Mouse (Mus musculus) heart, embryonic 15.5 days (tissue): ENCODE measurements at regions not wholly inside any gene's neighbourhood (a gene's known extent, or its start where the extent isn't known, plus 50 kb on each side); places are given as distances from the start of the nearest gene placed in this dataset.
A peak's percentile ranks its signal among the peaks of the same experiment; 100 is the strongest.

Source experiments
- ATAC-seq: fragments of 200-750 bp; cut with Nextera tagmentation; replicated peaks from 2 replicates; pipeline ENCODE4 v1.8.0; 2017; ENCODE audit warnings: low read depth, moderate TSS enrichment; ENCODE audit not compliant: insufficient number of reproducible peaks, insufficient read depth, low FRiP score
- H3K27ac ChIP-seq: fragments of 300-500 bp; sonication (generic); 2 replicates; pipeline ENCODE4 v1.5.1; 2015; ENCODE audit warnings: mild to moderate bottlenecking, inconsistent platforms
- H3K27me3 ChIP-seq: fragments of 300-500 bp; sonication (generic); 2 replicates; pipeline ENCODE4 v1.6.1; 2015; ENCODE audit warnings: inconsistent platforms
- H3K36me3 ChIP-seq: fragments of 300-500 bp; sonication (generic); 2 replicates; pipeline ENCODE4 v1.6.1; 2015; ENCODE audit warnings: mild to moderate bottlenecking, inconsistent platforms
- H3K4me1 ChIP-seq: fragments of 300-500 bp; sonication (generic); replicated peaks from 2 replicates; pipeline ENCODE4 v1.6.1; 2015; ENCODE audit warnings: inconsistent platforms
- H3K4me2 ChIP-seq: fragments of 300-500 bp; sonication (generic); 2 replicates; pipeline ENCODE4 v1.6.1; 2015; ENCODE audit warnings: inconsistent platforms, mild to moderate bottlenecking, moderate library complexity
- H3K4me3 ChIP-seq: fragments of 300-500 bp; sonication (generic); 2 replicates; pipeline ENCODE4 v1.5.1; 2015; ENCODE audit warnings: mild to moderate bottlenecking, inconsistent platforms
- H3K9ac ChIP-seq: fragments of 300-500 bp; sonication (generic); 2 replicates; pipeline ENCODE4 v1.6.1; 2015; ENCODE audit warnings: mild to moderate bottlenecking, inconsistent platforms
- H3K9me3 ChIP-seq: fragments of 300-500 bp; sonication (generic); replicated peaks from 2 replicates; pipeline ENCODE4 v1.6.1; 2016; ENCODE audit warnings: inconsistent platforms
- WGBS: fragments of 180-500 bp; shearing (Covaris S2); methylation state at CpG from one replicate; pipeline ENCODE4 v1.1.7; 2015; ENCODE audit warnings: mixed read lengths; 5-methylcytosine and 5-hydroxymethylcytosine counted together

DNA sequence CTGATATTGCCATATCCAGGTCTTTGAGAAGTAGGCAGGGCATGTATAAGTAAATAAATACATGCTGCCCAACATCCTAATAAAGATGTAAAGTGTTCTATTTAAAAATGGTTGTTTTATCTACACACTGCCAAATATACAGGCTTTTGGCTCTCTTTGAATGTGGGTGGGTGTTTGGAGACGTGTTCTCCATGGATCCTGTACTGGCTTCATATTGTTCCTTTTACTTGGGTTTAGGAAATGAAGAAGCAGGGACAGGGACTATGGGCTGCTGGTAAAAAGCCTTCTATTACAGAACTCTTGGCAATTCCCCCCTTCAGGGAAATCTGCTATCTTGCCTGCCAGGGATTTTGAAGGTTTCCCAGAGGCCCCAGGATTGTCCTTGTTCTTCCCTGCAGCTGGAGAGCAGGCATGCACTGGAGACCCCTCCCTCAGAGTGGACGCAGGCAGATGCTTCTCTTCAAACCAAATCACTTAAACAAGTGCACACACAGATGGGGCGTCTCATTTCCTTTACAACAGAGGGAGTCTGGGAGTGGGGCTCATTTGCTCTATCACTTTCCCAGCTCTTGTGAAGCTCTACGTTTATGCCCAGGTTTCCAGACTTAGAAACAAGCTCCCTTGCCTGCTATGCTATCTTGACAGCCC, 502.6 kb upstream of the Nrp1 start:
- no peaks in the 10 kb centered on the region for H3K36me3 ChIP-seq
- peak overlapping the region; percentile 47 for H3K27ac ChIP-seq
- no peak overlapping the region for H3K4me2 ChIP-seq
- peaks cover 16% of the 10 kb centered on the region for H3K4me1 ChIP-seq
- no peaks in the 10 kb centered on the region for H3K9me3 ChIP-seq
- H3K27me3 ChIP-seq = no peaks in the 10 kb centered on the region
- H3K4me3 ChIP-seq = no peak overlapping the region
- no peak for ATAC-seq
- no peak overlapping the region for H3K9ac ChIP-seq
- 26% methylated on average over 4 of the region's 4 CpGs for WGBS

DNA sequence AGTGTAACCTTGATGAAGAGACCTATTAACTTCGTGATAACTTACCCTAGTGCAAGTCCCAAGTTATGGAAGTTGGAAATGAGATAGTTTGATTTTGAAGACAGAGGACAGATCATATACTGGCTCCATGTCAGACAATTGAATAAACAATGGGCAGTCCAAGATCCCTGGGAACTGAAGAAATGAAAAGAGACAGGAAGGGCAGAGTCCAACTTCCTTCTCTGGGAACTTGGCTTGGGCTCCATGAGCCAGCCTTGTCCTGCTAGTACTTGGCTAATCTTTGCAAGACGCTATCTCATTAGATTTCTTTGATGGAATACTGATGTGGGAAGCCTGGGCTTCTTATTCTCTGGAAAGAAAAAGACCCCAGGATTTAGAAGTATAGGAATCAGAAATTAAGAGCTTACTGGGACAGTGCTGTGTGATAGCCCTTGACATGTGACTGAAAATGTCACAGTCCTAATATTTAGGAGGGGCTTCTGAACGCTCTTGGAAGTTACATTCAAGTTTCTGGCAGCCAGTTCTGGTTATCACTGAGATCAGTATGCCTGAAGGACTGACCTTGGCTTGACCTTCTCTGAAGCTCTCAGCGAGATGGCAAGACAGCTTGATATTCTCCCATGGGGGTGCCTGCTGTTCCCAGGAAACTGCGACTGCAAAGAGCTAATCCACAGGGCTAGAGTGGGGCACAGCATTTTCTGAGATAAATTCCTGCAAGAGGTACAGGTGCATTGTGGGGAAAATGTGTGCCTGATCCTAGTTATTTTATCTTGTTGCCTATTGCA, 501.9 kb upstream of the Nrp1 start:
- ATAC-seq = no peak
- Histone ChIP-seq H3K27ac (peak overlapping the region; percentile 47; the same call in 1 of the 2 replicates), H3K4me1 (peaks cover 16% of the 10 kb centered on the region), H3K27me3 (no peaks in the 10 kb centered on the region), H3K4me3 (no peak overlapping the region), H3K36me3 (no peaks in the 10 kb centered on the region), H3K4me2 (no peak overlapping the region), H3K9me3 (no peaks in the 10 kb centered on the region), H3K9ac (no peak overlapping the region)
- WGBS = 26% methylated on average over 5 of the region's 5 CpGs

DNA sequence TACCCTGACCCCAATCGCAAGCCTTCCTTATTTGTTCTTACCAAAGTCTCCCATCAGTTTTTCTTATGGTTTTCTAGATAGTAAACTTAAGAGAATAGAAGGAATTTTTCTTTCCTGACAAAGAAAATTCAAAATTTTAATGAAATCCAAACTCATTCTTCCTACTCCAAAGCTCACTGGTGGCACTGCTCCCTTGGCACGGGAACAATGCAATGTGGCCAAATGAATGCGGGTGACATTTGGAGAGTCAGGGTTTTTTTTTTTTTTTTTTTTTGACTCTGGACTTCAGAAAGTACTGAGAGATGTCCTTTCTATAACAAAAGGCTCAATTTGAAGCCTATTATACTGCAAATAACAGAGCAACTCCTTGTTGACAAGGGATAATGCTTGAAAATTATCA, 499.4 kb upstream of the Nrp1 start:
- ATAC-seq = no peak
- H3K4me3 ChIP-seq = no peak overlapping the region
- no peaks in the 10 kb centered on the region for H3K27me3 ChIP-seq
- no peak overlapping the region for H3K27ac ChIP-seq
- H3K36me3 ChIP-seq = no peaks in the 10 kb centered on the region
- no peak overlapping the region for H3K4me2 ChIP-seq
- H3K4me1 ChIP-seq = peaks cover 16% of the 10 kb centered on the region
- WGBS = 83% methylated on average over 3 of the region's 3 CpGs
- H3K9me3 ChIP-seq = no peaks in the 10 kb centered on the region
- no peak overlapping the region for H3K9ac ChIP-seq

DNA sequence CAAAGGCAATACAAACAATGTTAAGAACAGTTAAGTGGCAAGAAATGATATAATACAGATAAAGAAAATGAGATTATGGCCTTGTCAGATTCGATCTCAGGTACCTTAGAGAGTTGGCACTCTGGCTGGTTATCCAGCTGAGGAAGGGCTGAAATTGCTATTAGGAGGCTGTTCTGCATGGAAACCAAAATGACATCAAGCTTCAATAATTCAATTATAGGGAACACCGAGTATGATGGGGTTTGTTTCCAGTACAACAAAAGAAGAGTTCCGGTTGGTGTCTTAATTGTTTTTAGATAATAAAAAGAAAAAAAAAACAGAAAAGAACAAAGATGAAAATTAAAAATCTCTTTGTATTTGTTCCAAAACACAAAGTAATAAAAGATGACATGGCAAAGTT, 498.0 kb upstream of the Nrp1 start:
- Histone ChIP-seq H3K4me2 (no peak overlapping the region), H3K9ac (no peak overlapping the region), H3K9me3 (no peaks in the 10 kb centered on the region), H3K4me3 (no peak overlapping the region), H3K27me3 (no peaks in the 10 kb centered on the region), H3K36me3 (no peaks in the 10 kb centered on the region), H3K27ac (no peak overlapping the region), H3K4me1 (peaks cover 16% of the 10 kb centered on the region)
- ATAC-seq = no peak
- WGBS = 76% methylated on average over 3 of the region's 3 CpGs

DNA sequence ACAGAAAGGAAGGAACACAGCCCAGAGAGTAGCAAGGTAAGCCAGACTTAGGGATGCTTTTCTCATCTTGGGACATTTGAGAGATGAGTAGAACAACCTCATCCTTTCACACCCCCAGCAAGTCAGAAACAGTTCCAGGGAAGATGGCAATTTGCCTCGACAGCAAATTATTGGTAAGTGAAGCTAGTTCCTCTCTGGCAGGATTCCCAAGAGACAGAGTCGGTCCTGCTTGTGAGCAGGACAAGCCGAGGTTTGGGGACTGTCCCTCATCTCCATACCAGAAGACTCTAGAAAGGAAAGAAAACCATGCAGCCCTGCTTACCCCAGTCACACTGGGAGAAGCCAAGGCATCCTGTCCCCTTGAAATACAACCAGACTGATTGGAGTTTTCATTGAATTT, 497.5 kb upstream of the Nrp1 start:
- no peaks in the 10 kb centered on the region for H3K36me3 ChIP-seq
- no peaks in the 10 kb centered on the region for H3K27me3 ChIP-seq
- no peaks in the 10 kb centered on the region for H3K9me3 ChIP-seq
- no peak for ATAC-seq
- H3K27ac ChIP-seq = no peak overlapping the region
- no peak overlapping the region for H3K9ac ChIP-seq
- H3K4me1 ChIP-seq = peaks cover 10% of the 10 kb centered on the region
- no peak overlapping the region for H3K4me2 ChIP-seq
- 32% methylated on average over 3 of the region's 3 CpGs for WGBS
- no peak overlapping the region for H3K4me3 ChIP-seq

- Histone ChIP-seq H3K4me2 (no peak overlapping the region), H3K4me1 (peaks cover 4% of the 10 kb centered on the region; the same call in 1 of the 2 replicates), H3K36me3 (no peaks in the 10 kb centered on the region), H3K27ac (no peak overlapping the region), H3K27me3 (no peaks in the 10 kb centered on the region), H3K9me3 (no peaks in the 10 kb centered on the region), H3K4me3 (no peak overlapping the region), H3K9ac (no peak overlapping the region)
- 84% methylated on average over 1 of the region's 1 CpGs for WGBS
- ATAC-seq = no peak
These were observed 473.8 kb upstream of the Nrp1 start for GRCm38 (mm10) chr8:127884641-127885040.

DNA sequence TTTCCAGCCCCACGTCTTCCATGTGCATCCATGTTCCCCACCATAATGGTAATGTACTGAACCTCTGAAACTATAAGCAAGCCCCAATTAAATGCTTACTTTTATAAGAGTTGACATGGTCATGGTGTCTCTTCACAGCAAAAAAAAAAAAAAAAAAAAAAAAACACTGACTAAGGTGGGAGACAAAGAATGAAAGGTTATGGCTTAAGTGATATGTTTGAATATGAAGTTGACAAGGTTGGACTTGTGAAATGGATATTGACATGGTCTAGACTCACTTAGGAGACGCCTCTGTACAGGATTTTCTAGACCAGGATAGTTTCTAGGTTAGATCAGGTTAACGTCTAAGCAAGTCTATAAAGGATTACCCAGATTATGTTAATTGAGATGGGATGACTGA, 473.2 kb upstream of the Nrp1 start:
- Histone ChIP-seq H3K4me3 (no peak overlapping the region), H3K27ac (no peak overlapping the region), H3K9ac (no peak overlapping the region), H3K9me3 (no peaks in the 10 kb centered on the region), H3K4me2 (no peak overlapping the region), H3K36me3 (no peaks in the 10 kb centered on the region), H3K4me1 (peaks cover 4% of the 10 kb centered on the region; the same call in 1 of the 2 replicates), H3K27me3 (no peaks in the 10 kb centered on the region)
- 88% methylated on average over 3 of the region's 3 CpGs for WGBS
- ATAC-seq = no peak

- Histone ChIP-seq H3K9ac (no peak overlapping the region), H3K9me3 (no peaks in the 10 kb centered on the region), H3K27me3 (no peaks in the 10 kb centered on the region), H3K27ac (no peak overlapping the region), H3K4me3 (no peak overlapping the region), H3K36me3 (no peaks in the 10 kb centered on the region), H3K4me2 (no peak overlapping the region), H3K4me1 (no peaks in the 10 kb centered on the region)
- no peak for ATAC-seq
- 38% methylated on average over 3 of the region's 3 CpGs for WGBS
These were observed 472.6 kb upstream of the Nrp1 start for GRCm38 (mm10) chr8:127885831-127886230.

- Histone ChIP-seq H3K27me3 (no peaks in the 10 kb centered on the region), H3K4me2 (no peak overlapping the region), H3K9ac (no peak overlapping the region), H3K27ac (no peak overlapping the region), H3K36me3 (no peaks in the 10 kb centered on the region), H3K4me3 (no peak overlapping the region), H3K9me3 (no peaks in the 10 kb centered on the region), H3K4me1 (no peaks in the 10 kb centered on the region)
- 70% methylated on average over 6 of the region's 6 CpGs for WGBS
- ATAC-seq = no peak
These were observed 467.7 kb upstream of the Nrp1 start for GRCm38 (mm10) chr8:127890729-127891128.

GRCm38 (mm10) chr8:127894284-127894683, 464.1 kb upstream of the Nrp1 start:
- H3K27me3 ChIP-seq = no peaks in the 10 kb centered on the region
- H3K9me3 ChIP-seq = no peaks in the 10 kb centered on the region
- H3K4me1 ChIP-seq = no peaks in the 10 kb centered on the region
- ATAC-seq = no peak
- H3K4me3 ChIP-seq = no peak overlapping the region
- no peak overlapping the region for H3K9ac ChIP-seq
- no peak overlapping the region for H3K27ac ChIP-seq
- H3K4me2 ChIP-seq = no peak overlapping the region
- H3K36me3 ChIP-seq = no peaks in the 10 kb centered on the region

DNA sequence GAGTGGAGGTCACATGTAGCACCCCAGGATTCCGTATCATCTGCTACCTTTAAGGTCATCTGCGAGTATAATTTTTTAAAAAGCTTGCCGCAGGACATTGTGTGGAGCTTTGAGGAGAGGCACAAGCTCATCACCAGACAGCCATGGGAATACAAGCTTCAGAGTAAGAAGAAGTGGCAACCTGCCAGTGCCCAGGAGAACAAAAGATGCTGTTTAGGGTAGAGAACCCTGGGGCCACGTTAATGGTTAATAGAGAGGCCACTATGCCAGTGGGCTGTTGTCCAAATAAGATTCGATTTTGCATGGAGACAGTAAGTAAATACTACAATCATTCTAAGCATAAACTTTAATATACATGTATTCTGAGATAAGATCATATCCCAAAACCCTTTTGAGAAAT, 450.0 kb upstream of the Nrp1 start:
- Histone ChIP-seq H3K27me3 (no peaks in the 10 kb centered on the region), H3K27ac (no peak overlapping the region), H3K4me3 (no peak overlapping the region), H3K4me2 (no peak overlapping the region), H3K4me1 (no peaks in the 10 kb centered on the region), H3K9me3 (no peaks in the 10 kb centered on the region), H3K9ac (no peak overlapping the region), H3K36me3 (no peaks in the 10 kb centered on the region)
- 82% methylated on average over 5 of the region's 5 CpGs for WGBS
- ATAC-seq = no peak

- Histone ChIP-seq H3K27me3 (no peaks in the 10 kb centered on the region), H3K9me3 (no peaks in the 10 kb centered on the region), H3K9ac (no peak overlapping the region), H3K4me3 (no peak overlapping the region), H3K4me1 (peaks cover 9% of the 10 kb centered on the region), H3K27ac (no peak overlapping the region), H3K36me3 (no peaks in the 10 kb centered on the region), H3K4me2 (no peak overlapping the region)
- 64% methylated on average over 2 of the region's 2 CpGs for WGBS
- ATAC-seq = no peak
These were observed 448.8 kb upstream of the Nrp1 start for GRCm38 (mm10) chr8:127909580-127909979.
